Mouse (Mus musculus) liver, embryonic 11.5 days (tissue): ENCODE data around the gene Snd1. TPM values are rescaled to one million over a fixed set of nuclear protein-coding genes. Genes with fewer than 3 reads are reported as not detected.

Source experiments
- ATAC-seq: fragments of 200-750 bp; cut with Nextera tagmentation; replicated peaks from 2 replicates; pipeline ENCODE4 v1.8.0; 2017; ENCODE audit warnings: moderate number of reproducible peaks, mild to moderate bottlenecking, moderate TSS enrichment, moderate library complexity; ENCODE audit not compliant: low FRiP score
- DNase-seq: peaks from one replicate; pipeline ENCODE4 v3.0.0-alpha.2; 2017; ENCODE audit warnings: low spot score
- H3K27ac ChIP-seq: fragments of 300-500 bp; sonication (generic); 2 replicates; pipeline ENCODE4 v1.5.1; 2014; ENCODE audit warnings: mild to moderate bottlenecking, low read depth, low read length, control low read depth
- H3K27me3 ChIP-seq: fragments of 300-500 bp; sonication (generic); replicated peaks from 2 replicates; pipeline ENCODE4 v1.6.1; 2014; ENCODE audit warnings: low read length, mixed read lengths; ENCODE audit not compliant: control insufficient read depth, insufficient read depth
- H3K36me3 ChIP-seq: fragments of 300-500 bp; sonication (generic); 2 replicates; pipeline ENCODE4 v1.6.1; 2014; ENCODE audit warnings: mild to moderate bottlenecking, low read length, moderate library complexity, mixed read lengths; ENCODE audit not compliant: control insufficient read depth, insufficient read depth
- H3K4me1 ChIP-seq: fragments of 300-500 bp; sonication (generic); replicated peaks from 2 replicates; pipeline ENCODE4 v1.6.1; 2014; ENCODE audit warnings: low read length, mixed read lengths; ENCODE audit not compliant: control insufficient read depth, insufficient read depth
- H3K4me2 ChIP-seq: fragments of 300-500 bp; sonication (generic); 2 replicates; pipeline ENCODE4 v1.6.1; 2014; ENCODE audit warnings: mild to moderate bottlenecking, control low read depth, moderate library complexity
- H3K4me3 ChIP-seq: fragments of 300-500 bp; sonication (generic); 2 replicates; pipeline ENCODE4 v1.5.1; 2014; ENCODE audit warnings: low read depth, low read length, control low read depth
- H3K9ac ChIP-seq: fragments of 300-500 bp; sonication (generic); 2 replicates; pipeline ENCODE4 v1.6.1; 2014; ENCODE audit warnings: low read depth, low read length, control low read depth
- H3K9me3 ChIP-seq: fragments of 300-500 bp; sonication (generic); 2 replicates; pipeline ENCODE4 v1.6.1; 2016; ENCODE audit warnings: low read length, inconsistent platforms, mixed read lengths; ENCODE audit not compliant: control insufficient read depth
- WGBS: fragments of 180-500 bp; shearing (Covaris S2); extraction: QIAGEN DNeasy Blood & Tissue Kit; methylation state at CpG from one replicate; pipeline ENCODE4 v1.1.7; 2014; 5-methylcytosine and 5-hydroxymethylcytosine counted together
- polyA plus RNA-seq: library from polyadenylated mRNA; unstranded; fragments of >200 nt; fragmentation: Nextera tagmentation; extraction: Ambion mirVana; gene quantifications from 2 replicates; pipeline ENCODE4 v1.2.1, GENCODE M21; 2014

Gene Snd1
- polyA plus RNA-seq, 1 experiment from 2014 or later, result 107 TPM

DNA sequence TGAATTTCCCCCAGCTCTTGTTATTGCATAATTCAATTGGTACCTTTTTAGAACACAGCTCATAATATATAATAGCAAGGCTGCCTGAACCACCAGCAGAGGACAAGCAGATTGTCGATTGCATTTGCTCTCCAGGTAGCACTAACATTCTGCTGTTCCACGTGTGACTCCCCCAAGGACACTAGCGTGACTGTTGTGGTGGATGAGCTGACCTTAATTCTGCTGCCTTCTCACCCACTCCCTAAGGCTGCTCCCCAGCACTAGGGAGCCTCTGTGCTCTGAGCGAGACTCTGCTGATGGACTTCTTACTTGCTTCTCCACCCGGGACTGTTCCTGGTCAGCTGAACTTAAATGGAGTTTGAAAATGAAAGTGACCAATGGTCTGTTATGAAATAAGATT, 329.8 kb downstream of the Snd1 start:
- no peak overlapping the region for H3K27ac ChIP-seq
- WGBS, result 85% methylated on average over 5 of the region's 5 CpGs
- H3K36me3 ChIP-seq, result no peaks in the 10 kb centered on the region
- H3K4me1 ChIP-seq, result no peaks in the 10 kb centered on the region
- H3K9ac ChIP-seq, result no peak overlapping the region
- H3K27me3 ChIP-seq, result no peaks in the 10 kb centered on the region
- no peak for DNase-seq
- ATAC-seq, result no peak
- H3K9me3 ChIP-seq, result no peaks in the 10 kb centered on the region
- H3K4me2 ChIP-seq, result no peak overlapping the region
- no peak overlapping the region for H3K4me3 ChIP-seq

DNA sequence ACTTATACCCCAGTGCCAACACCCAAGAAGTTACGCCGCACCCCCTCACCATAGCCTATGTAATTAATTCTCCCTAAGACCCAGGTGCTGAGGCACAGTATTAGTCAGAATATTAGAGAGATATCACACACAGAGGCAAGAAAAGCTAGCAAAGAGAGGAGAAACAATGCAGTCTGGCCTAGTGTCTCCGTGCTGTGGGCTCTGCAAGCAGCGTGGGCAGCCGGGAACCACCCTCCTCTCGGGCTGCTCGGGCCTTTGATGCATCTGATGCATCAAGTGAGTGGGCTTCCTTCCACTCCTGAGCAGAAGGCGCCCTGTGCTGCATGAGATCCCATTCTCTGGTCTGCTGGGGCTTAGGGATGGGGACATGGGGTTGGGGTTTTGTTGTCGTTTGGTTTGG, 338.1 kb downstream of the Snd1 start:
- Histone ChIP-seq H3K36me3 (no peaks in the 10 kb centered on the region), H3K9ac (no peak overlapping the region), H3K4me3 (no peak overlapping the region), H3K27ac (no peak overlapping the region), H3K4me2 (no peak overlapping the region), H3K27me3 (no peaks in the 10 kb centered on the region), H3K9me3 (no peaks in the 10 kb centered on the region), H3K4me1 (no peaks in the 10 kb centered on the region)
- ATAC-seq (no peak), DNase-seq (no peak)
- 83% methylated on average over 9 of the region's 9 CpGs for WGBS

DNA sequence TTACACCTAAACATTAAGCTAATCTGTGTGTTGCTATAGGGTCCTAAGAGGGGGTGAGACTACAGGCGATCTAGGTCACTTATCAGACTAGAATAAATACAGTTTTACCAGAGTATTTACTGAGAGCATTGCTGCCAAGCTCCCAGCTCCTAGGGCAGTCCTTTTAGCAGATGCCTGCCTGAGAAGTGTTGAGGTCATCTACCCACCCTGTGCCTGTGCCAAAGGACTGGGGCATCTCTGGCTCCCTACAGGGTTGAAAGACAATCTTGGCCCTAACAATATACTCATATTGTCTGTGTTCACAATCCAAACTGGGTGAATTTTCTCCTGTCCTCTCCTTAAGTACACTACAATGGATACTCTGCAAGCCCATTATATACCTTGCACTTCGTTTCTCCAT, 340.0 kb downstream of the Snd1 start:
- H3K4me1 ChIP-seq, result no peaks in the 10 kb centered on the region

DNA sequence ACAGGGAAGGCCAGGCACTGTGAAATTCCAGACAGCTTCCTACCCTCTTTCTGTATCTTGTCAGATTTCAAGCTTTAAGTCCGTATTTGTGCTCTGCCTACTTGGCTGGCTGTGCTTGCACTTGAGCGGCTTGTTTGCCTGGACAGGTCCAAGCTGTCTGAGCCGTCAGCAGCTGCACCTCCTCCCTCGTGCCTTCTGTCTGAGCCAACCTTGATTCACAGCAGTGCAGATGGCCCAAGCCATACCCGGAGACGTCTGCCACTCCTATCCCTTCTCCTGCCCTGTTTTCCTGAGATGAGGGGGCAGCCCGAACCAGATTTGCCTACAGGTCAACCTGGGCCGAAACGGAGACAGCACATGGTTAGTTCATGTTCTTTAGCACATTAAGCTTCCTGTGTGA, 342.1 kb downstream of the Snd1 start:
- WGBS, result 70% methylated on average over 9 of the region's 9 CpGs
- H3K27me3 ChIP-seq, result no peaks in the 10 kb centered on the region
- no peak overlapping the region for H3K9ac ChIP-seq
- DNase-seq (no peak), ATAC-seq (no peak)
- no peak overlapping the region for H3K27ac ChIP-seq
- no peaks in the 10 kb centered on the region for H3K36me3 ChIP-seq
- no peak overlapping the region for H3K4me3 ChIP-seq
- H3K9me3 ChIP-seq, result no peaks in the 10 kb centered on the region
- no peaks in the 10 kb centered on the region for H3K4me1 ChIP-seq
- no peak overlapping the region for H3K4me2 ChIP-seq

More for the DNA sequence above, 340.0 kb downstream of the Snd1 start:
- Histone ChIP-seq H3K27me3 (no peaks in the 10 kb centered on the region), H3K4me2 (no peak overlapping the region), H3K36me3 (no peaks in the 10 kb centered on the region), H3K27ac (no peak overlapping the region), H3K9me3 (no peaks in the 10 kb centered on the region), H3K9ac (no peak overlapping the region), H3K4me3 (no peak overlapping the region)
- ATAC-seq (no peak), DNase-seq (no peak)
- WGBS, result 89% methylated on average over 2 of the region's 2 CpGs

DNA sequence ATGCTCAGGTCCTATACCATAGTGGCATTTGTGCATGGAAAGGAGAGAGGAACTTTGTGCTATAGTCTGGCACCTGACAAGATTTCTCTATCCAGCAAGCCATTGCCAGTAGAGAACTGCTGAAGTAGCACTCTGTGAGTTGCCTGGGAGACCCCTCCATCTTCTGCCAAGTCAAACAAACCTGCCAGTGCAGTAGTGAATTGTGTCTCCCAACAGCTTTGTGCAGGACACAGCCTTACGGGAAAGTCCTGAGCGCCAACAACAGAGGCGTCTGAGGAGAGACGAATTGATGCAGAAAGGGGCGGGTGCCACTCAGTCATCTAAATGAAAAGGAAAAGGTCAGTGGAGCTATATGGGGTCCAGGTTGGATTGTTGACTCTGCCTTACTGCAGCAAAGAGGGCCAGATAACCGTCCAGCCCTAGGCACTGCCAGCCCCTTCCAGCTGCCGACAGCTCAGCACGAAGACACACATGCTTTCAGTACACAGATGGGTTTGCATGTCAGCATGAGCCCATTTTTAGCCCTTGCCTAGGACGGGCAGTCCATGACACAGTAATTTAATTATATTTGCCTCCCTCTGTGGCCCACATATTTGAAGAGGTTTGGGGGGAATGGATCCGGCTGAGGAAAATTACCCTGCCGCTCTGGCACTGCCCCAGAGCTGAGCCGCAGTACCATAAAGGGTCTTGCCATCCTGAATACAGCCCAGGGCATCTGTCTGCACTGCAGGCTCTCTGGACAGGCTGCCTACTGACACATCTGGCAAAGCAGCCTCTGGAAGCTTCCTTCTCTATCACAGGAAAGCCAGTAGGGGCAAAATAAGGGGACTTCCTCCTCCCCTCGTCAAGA, 344.8 kb downstream of the Snd1 start:
- H3K9me3 ChIP-seq, result no peaks in the 10 kb centered on the region
- no peaks in the 10 kb centered on the region for H3K36me3 ChIP-seq
- no peak overlapping the region for H3K27ac ChIP-seq
- H3K27me3 ChIP-seq, result no peaks in the 10 kb centered on the region
- DNase-seq (no peak), ATAC-seq (no peak)
- H3K4me1 ChIP-seq, result no peaks in the 10 kb centered on the region
- no peak overlapping the region for H3K4me3 ChIP-seq
- H3K4me2 ChIP-seq, result no peak overlapping the region
- WGBS, result 84% methylated on average over 13 of the region's 13 CpGs
- H3K9ac ChIP-seq, result no peak overlapping the region

DNA sequence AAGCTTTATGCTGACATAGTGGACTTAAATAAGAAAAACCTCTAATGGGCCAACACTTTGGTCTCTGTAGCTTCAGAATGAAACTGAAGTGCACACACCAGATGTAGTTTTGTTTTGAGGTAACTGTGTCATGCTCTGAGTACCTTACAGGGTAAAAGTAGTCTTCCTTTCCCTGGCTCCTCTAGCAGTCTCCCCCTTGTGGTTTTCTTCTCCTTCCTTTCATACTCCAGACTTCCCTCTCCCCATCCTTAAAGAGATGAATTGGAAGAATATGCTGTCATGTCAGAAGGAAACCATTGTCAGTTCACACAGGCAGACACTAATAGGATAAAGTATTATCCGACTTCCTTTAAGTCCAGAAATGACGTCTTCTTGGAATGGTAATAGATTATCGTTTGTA, 347.4 kb downstream of the Snd1 start:
- WGBS, result 71% methylated on average over 3 of the region's 3 CpGs
- ATAC-seq, result no peak

DNA sequence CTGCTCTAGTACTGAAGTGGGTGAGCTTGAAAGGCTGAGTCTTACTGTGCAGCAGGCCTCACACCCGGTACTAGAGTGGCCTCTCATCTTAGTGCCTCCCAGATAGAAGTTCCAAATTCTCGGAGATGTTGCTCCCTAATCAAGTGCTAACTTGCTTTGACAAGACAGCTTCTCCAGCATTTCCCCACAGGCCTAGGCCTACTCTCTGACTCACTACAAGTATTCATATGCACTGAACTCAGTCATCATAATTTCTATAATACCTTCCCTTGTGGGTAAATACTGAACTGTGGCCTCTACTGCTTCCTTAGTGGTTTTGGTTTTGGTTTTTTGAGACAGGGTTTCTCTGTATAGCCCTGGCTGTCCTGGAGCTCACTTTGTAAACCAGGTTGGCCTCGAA, 348.4 kb downstream of the Snd1 start:
- Histone ChIP-seq H3K36me3 (no peaks in the 10 kb centered on the region), H3K27me3 (no peaks in the 10 kb centered on the region), H3K27ac (no peak overlapping the region), H3K4me3 (no peak overlapping the region), H3K4me2 (no peak overlapping the region), H3K9me3 (no peaks in the 10 kb centered on the region), H3K4me1 (no peaks in the 10 kb centered on the region), H3K9ac (no peak overlapping the region)
- ATAC-seq, result no peak
- 86% methylated on average over 3 of the region's 3 CpGs for WGBS
- no peak for DNase-seq

More for the DNA sequence above, 347.4 kb downstream of the Snd1 start:
- Histone ChIP-seq H3K4me2 (no peak overlapping the region), H3K27me3 (no peaks in the 10 kb centered on the region), H3K36me3 (no peaks in the 10 kb centered on the region), H3K4me1 (no peaks in the 10 kb centered on the region), H3K27ac (no peak overlapping the region), H3K9me3 (no peaks in the 10 kb centered on the region), H3K4me3 (no peak overlapping the region), H3K9ac (no peak overlapping the region)
- DNase-seq, result no peak

DNA sequence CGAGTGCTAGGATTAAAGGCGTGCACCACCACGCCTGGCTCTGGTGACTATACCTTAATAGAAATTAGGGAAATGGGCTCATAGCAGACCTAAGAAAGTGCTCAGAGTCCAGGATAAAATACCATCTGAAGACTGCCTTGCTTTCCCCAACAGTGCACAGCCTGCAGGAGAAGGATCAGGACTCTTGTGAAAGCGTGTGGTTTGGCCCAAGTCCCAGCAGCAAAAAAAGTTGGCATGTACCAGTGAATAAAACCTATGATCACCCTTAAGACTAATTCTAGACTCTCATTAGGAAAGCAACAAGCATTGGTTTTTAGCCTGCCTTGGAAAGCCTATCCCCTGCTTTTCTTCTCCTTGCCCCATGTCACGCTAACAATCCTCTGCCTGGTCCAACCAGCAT, 348.9 kb downstream of the Snd1 start:
- H3K9me3 ChIP-seq, result no peaks in the 10 kb centered on the region
- no peak for DNase-seq
- H3K27me3 ChIP-seq, result no peaks in the 10 kb centered on the region
- no peak overlapping the region for H3K4me2 ChIP-seq
- H3K36me3 ChIP-seq, result no peaks in the 10 kb centered on the region
- no peak for ATAC-seq
- H3K27ac ChIP-seq, result no peak overlapping the region
- no peak overlapping the region for H3K9ac ChIP-seq
- WGBS, result 87% methylated on average over 5 of the region's 5 CpGs
- no peak overlapping the region for H3K4me3 ChIP-seq
- H3K4me1 ChIP-seq, result no peaks in the 10 kb centered on the region

DNA sequence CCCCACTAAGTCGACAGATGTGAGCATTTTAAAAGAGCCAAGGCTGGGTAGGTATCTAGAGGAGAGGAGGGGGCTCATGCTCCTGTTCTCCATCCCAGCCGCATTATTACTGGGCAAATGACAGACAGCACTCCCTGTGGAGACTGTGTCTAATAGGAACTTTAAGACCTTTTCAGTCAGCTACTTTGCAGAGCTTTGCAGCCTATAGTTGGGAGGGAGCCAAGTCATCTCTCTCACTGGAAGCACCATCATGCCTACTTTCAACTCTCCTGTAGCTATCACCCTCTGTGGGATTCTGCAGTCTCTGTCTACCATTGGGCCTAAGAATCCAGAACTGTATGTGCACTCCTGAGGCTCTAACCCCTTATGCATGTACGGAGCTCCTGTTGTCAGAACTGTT, 351.0 kb downstream of the Snd1 start:
- WGBS, result 78% methylated on average over 3 of the region's 3 CpGs
- Histone ChIP-seq H3K4me2 (no peak overlapping the region), H3K4me1 (no peaks in the 10 kb centered on the region), H3K4me3 (no peak overlapping the region), H3K27me3 (peaks cover 13% of the 10 kb centered on the region), H3K9ac (no peak overlapping the region), H3K9me3 (no peaks in the 10 kb centered on the region), H3K36me3 (no peaks in the 10 kb centered on the region), H3K27ac (no peak overlapping the region)
- ATAC-seq, result no peak
- no peak for DNase-seq
